Mouse (Mus musculus) small intestine, adult 10 weeks (tissue): Measurements from ENCODE around the gene Cmas. TPM values are rescaled to one million over a fixed set of nuclear protein-coding genes. Genes with fewer than 3 reads are reported as not detected.

Experiments used
- polyA plus RNA-seq: library from polyadenylated mRNA; stranded (reverse); fragments of 350-450 nt; fragmentation: Illumina TruSeq; extraction: RNeasy Lipid Tissue Mini Kit (QIAGEN cat#74804); gene quantifications from one replicate; pipeline ENCODE4 v1.2.3, GENCODE M21; 2014; ENCODE audit warnings: low replicate concordance

The Cmas gene
- 187 TPM for polyA plus RNA-seq

DNA sequence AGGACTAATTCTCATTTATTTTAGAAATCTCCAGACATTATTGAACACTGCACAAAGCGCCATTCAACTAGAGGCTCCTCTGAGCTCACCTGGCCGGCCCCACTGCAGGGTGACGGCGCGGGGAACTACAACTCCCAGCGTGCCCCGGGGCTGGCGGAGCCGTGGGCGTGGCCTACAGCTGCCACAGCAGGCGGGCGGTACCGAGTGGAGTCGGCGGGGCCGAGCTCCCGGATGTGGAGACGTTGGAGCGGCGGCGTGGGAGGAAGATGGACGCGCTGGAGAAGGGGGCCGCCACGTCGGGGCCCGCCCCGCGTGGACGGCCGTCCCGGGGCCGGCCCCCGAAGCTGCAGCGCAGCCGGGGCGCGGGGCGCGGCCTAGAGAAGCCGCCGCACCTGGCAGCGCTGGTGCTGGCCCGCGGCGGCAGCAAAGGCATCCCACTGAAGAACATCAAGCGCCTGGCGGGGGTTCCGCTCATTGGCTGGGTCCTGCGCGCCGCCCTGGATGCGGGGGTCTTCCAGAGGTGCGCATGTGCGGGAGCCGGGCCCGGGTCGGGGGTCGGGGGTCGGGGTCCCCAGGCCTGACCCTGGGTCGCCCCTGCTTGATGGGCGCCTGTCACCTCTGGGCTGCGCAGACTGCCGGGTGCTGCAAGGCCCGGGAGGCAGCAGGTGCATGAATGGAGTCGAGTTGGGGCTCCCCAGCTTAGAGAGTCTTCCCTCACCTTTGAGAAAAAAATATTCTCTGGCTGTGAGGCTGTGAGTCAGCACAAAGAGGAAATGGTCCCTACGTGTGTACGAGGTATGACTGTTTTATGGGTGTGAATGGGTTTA, at the start of gene Cmas:
TSS of gene Cmas (plus strand) at position 180 of the 827 bp plus-strand sequence.

GRCm38 (mm10) chr6:142804402-142804801, 47.9 kb downstream of the Cmas start, which contains the start of gene Sult6b2:
Gene Sult6b2 (minus strand): TSS chr6:142804502.

Other genes starting within 250 kb of the Cmas start
- gene Ldhb, start 248.7 kb upstream of the Cmas start, polyA plus RNA-seq: 8.5 TPM
- 2.3 TPM for gene Kcnj8, start 185.1 kb upstream of the Cmas start, polyA plus RNA-seq
- gene Abcc9, start 54.4 kb upstream of the Cmas start, polyA plus RNA-seq: 9.3 TPM
- 253 TPM for gene Sult6b2, start 47.8 kb downstream of the Cmas start, polyA plus RNA-seq
- 0.52 TPM for gene St8sia1, start 207.8 kb downstream of the Cmas start, polyA plus RNA-seq